Mouse (Mus musculus) leukemia stem cell, adult 10-12 weeks (primary cell): ENCODE results near the gene Polr2a. TPM values are rescaled to one million over a fixed set of nuclear protein-coding genes. Genes with fewer than 3 reads are reported as not detected.

Experiments used
- polyA plus RNA-seq: library from polyadenylated mRNA; stranded (reverse); fragments of >175 nt; gene quantifications from 2 replicates; pipeline ENCODE4 v1.2.3, GENCODE M21; 2012; ENCODE audit warnings: low replicate concordance

The Polr2a gene
- polyA plus RNA-seq, result 92.9 and 194 TPM in 2 replicates

GRCm38 (mm10) chr11:69758478-69758970 is at the start of gene Polr2a:
Polr2a (minus strand) TSS chr11:69758637.

DNA sequence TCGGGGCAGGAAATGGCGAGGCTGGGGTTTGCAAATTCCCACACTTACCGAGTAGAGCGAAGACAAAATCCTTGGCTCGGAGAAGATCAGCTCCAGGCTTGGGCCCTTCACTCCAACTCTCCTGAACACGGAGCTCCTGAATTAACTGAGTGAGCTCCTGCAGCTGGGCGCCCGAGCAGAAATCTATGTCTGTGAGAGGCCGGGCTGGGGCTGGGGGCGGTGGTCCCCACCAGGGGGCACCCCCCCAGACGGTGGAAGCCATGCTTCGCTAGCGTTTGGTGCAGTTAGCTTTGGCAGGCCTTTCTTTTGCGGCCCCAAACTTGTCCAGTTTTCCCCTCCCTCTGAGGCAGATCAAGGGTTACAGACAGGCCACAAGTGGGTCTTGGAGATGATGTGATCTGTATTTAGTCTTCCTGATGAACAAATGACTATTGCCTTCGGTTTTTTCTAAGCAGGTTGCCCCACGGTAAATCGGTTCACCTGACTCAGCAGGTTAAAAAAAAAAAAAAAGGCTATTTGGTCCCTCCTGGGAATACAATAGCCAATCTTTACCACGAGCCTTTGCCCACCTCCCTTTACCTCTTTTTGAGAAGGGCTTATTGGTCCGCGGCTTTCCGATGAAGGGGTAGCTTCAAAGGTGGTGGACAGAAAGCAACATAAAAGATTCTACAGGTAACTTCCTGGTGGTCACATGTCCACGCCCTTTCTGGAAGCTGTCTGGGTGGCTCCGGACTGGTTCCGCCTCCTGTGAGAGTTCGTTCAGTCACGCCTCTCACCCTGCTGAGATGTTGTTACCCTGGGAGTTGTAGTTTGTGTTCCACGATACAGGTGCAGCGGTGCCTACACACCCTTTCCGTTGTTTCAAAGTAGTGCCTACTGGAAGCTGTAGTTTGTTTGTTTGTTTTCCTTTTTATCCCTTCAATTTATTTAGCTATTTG is 46.8 kb upstream of the Polr2a start, which contains the start of gene Tmem102:
Tmem102 (minus strand) TSS at position 653 of the 938 bp plus-strand sequence.

GRCm38 (mm10) chr11:69801379-69801977 is 43.0 kb upstream of the Polr2a start, which contains the start of gene Fgf11:
Fgf11 (minus strand) TSS chr11:69801857.

DNA sequence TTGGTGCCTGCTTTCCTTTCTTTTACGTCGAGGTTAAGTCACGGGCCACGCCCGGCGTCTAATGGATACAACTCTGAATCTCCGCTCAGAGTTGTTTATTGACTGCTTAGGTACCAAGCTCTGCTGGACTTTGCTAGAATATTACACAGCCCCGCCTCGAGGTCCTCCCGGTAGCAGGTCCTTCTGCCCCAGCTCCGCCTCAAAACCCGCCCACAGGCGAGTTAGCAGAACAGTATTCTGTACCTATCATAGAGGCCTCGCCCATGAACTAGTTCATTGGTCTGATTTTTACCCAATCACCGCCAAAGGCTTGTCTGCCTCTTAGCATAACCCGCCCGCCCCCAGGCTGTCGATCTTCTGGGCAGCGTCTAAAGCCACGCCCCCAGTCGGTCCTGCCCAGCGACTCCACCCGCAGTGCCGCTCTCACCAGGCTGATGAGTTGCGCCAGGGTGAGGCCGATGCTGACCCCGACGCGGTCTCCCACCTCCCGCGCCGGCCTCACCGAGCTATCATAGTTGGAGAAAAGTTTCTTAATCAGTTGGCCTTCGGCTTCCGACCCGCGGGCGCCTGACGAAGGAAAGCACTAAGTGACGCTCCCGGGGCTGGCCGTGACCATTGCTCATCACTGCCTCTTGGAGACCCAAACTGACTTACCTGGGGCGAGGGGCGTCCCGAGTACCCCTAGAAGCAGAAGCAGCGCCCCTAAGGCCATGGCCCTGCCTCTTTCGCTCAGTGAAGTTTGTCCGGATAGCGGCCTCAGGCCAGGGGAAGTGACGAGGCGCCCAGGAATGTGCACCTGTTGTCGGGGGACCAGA is 36.9 kb upstream of the Polr2a start, which contains the start of gene Chrnb1:
Chrnb1 (minus strand) TSS at position 776 of the 815 bp plus-strand sequence.

DNA sequence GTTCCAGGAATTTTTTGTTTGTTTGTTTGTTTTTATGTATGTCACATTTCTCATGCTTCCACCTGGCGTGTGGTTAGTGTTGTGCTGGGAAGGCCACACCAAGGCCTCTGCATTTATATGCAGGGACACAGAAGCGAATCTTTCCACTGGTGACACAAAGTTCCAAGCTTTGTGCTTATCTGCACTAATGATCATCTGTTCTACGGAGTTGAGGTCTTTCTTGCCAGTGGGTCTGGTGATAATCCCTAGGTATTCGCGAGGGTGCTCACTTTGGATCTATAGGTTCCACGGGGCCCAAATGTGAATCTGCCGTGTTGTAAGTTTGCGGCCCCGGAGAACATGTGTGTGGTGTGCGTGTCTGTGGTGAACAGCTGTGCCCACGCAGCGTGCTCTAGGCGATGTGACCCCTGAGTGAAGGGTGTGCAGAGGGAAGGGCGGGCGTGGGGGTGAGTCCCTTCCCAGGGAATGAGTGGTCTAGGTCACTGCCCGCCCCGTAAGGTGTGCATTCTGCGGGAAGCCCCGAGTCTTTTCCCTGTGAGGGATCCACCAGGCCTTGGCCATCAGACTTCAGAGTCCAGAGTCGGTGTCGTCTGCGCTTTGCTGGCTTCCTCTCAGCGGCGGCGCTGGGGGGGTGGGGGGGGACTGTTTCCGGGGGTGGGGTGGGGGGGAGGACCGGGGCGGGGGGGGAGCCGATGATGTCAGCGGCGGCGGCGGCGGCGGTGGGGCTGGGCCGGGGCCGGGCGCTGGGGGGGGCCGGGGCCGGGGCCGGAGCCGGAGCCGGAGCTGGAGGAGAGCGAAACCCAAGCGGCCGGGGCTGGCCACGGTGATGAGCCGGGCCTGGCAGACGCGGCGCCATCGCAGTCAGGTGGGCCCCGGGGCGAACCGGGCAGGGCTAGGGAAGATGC is 7.0 kb upstream of the Polr2a start, which contains the start of gene Zbtb4:
Zbtb4 (plus strand) TSS at position 692 of the 905 bp plus-strand sequence.

GRCm38 (mm10) chr11:69761868-69762267 is 3.4 kb upstream of the Polr2a start, which contains the start of gene Slc35g3:
Slc35g3 (minus strand) TSS chr11:69761968.

GRCm38 (mm10) chr11:69695361-69696181 is 62.9 kb downstream of the Polr2a start, which contains the start of the genes Tnfsf12 and Tnfsfm13:
Tnfsf12 (minus strand) TSS chr11:69695849.
Tnfsfm13 (minus strand) TSS chr11:69696098.

DNA sequence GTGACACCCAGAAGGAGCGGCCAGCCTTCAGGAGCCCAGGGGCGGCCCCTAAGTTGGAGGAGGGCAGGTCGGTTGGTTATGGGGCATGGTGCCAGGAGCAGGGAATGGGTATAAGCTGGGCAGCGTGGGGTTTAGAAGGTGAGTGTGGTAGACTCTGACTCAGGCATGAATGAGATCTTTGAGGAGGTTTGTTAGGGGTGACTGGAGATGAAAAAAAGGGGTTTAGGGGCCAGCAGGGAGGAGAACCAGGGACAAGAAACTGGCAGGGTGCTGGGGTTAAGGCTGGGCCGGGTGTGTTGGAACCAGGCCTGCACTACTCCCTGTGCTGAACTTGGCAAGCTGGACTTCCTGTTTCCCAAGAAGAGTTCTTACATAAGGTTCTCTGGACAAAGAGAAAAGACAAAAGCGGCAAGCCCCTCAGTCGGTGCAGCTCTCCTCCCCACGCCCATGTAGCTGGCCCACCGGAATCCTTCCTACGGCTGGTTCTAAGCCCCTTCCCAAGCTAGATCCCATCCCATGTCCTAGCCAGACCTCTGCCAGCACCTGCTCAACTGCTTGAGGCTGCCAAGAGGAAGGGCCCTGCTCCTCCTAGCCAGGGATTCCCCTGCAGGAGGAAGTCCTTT is 72.8 kb downstream of the Polr2a start, which contains the start of gene Tnfsf13:
Tnfsf13 (minus strand) TSS at position 259 of the 623 bp plus-strand sequence.

Other genes starting within 250 kb of the Polr2a start
- gene Dnah2, start 209.5 kb downstream of the Polr2a start, polyA plus RNA-seq, result 0.02 and 0.19 TPM in 2 replicates
- gene Efnb3, start 198.4 kb downstream of the Polr2a start, polyA plus RNA-seq, result 1.6 and 2.7 TPM in 2 replicates
- gene Wrap53, start 178.4 kb downstream of the Polr2a start, polyA plus RNA-seq, result 6.9 and 45.7 TPM in 2 replicates
- 119 and 129 TPM in 2 replicates for gene Trp53, start 178.3 kb downstream of the Polr2a start, polyA plus RNA-seq
- 171 and 259 TPM in 2 replicates for gene Atp1b2, start 152.7 kb downstream of the Polr2a start, polyA plus RNA-seq
- gene Shbg, start 140.7 kb downstream of the Polr2a start, polyA plus RNA-seq, result not detected in 2 replicates
- not detected in 2 replicates for gene Sat2, start 136.6 kb downstream of the Polr2a start, polyA plus RNA-seq
- 91.8 and 97.5 TPM in 2 replicates for gene Fxr2, start 125.6 kb downstream of the Polr2a start, polyA plus RNA-seq
- 0.44 TPM in 1 of 2 replicates, not detected in the other for gene Sox15, start 103.3 kb downstream of the Polr2a start, polyA plus RNA-seq
- gene Mpdu1, start 96.0 kb downstream of the Polr2a start, polyA plus RNA-seq, result 24.1 and 29.9 TPM in 2 replicates
- 26.6 and 82.4 TPM in 2 replicates for gene Cd68, start 92.5 kb downstream of the Polr2a start, polyA plus RNA-seq
- 226 and 408 TPM in 2 replicates for gene Eif4a1, start 86.2 kb downstream of the Polr2a start, polyA plus RNA-seq
- 128 and 137 TPM in 2 replicates for gene Senp3, start 76.6 kb downstream of the Polr2a start, polyA plus RNA-seq
- gene Tnfsf13, start 72.9 kb downstream of the Polr2a start, polyA plus RNA-seq, result 2.3 and 5.0 TPM in 2 replicates
- gene Tnfsf12, start 62.8 kb downstream of the Polr2a start, polyA plus RNA-seq, result 9.0 and 9.7 TPM in 2 replicates
- 6.6 and 8.1 TPM in 2 replicates for gene Tnfsfm13, start 62.5 kb downstream of the Polr2a start, polyA plus RNA-seq
- gene Slc35g3, start 3.3 kb upstream of the Polr2a start, polyA plus RNA-seq, result not detected in 2 replicates
- 38.9 and 47.4 TPM in 2 replicates for gene Zbtb4, start 7.3 kb upstream of the Polr2a start, polyA plus RNA-seq
- gene Chrnb1, start 37.3 kb upstream of the Polr2a start, polyA plus RNA-seq, result 0.18 and 0.20 TPM in 2 replicates
- 0.07 and 0.47 TPM in 2 replicates for gene Fgf11, start 43.2 kb upstream of the Polr2a start, polyA plus RNA-seq
- not detected in 2 replicates for gene Tmem102, start 47.0 kb upstream of the Polr2a start, polyA plus RNA-seq
- gene Gm39566, start 56.7 kb upstream of the Polr2a start, polyA plus RNA-seq, result 0.07 TPM in 1 of 2 replicates, not detected in the other
- gene Spem2, start 59.8 kb upstream of the Polr2a start, polyA plus RNA-seq, result not detected in 2 replicates
- gene Spem1, start 63.5 kb upstream of the Polr2a start, polyA plus RNA-seq, result not detected in 2 replicates
- gene Nlgn2, start 79.1 kb upstream of the Polr2a start, polyA plus RNA-seq, result 3.7 and 5.0 TPM in 2 replicates
- gene Tmem256, start 79.9 kb upstream of the Polr2a start, polyA plus RNA-seq, result 531 and 1,176 TPM in 2 replicates
- 64.9 and 78.2 TPM in 2 replicates for gene Plscr3, start 87.7 kb upstream of the Polr2a start, polyA plus RNA-seq
- 2.0 and 2.3 TPM in 2 replicates for gene Tnk1, start 100.1 kb upstream of the Polr2a start, polyA plus RNA-seq
- gene Tmem95, start 119.4 kb upstream of the Polr2a start, polyA plus RNA-seq, result not detected in 2 replicates
- 1.4 and 2.2 TPM in 2 replicates for gene Kctd11, start 122.8 kb upstream of the Polr2a start, polyA plus RNA-seq
- gene Acap1, start 136.9 kb upstream of the Polr2a start, polyA plus RNA-seq, result 28.9 and 53.7 TPM in 2 replicates
- 0.18 and 0.33 TPM in 2 replicates for gene 2810408A11Rik, start 142.3 kb upstream of the Polr2a start, polyA plus RNA-seq
- gene Neurl4, start 142.4 kb upstream of the Polr2a start, polyA plus RNA-seq, result 131 and 182 TPM in 2 replicates
- gene Gps2, start 155.3 kb upstream of the Polr2a start, polyA plus RNA-seq, result 157 and 339 TPM in 2 replicates
- 1,855 and 2,103 TPM in 2 replicates for gene Eif5a, start 163.3 kb upstream of the Polr2a start, polyA plus RNA-seq
- gene Ybx2, start 177.2 kb upstream of the Polr2a start, polyA plus RNA-seq, result 0.99 TPM in 1 of 2 replicates, not detected in the other
- 2.4 and 14.7 TPM in 2 replicates for gene Slc2a4, start 189.6 kb upstream of the Polr2a start, polyA plus RNA-seq
- 0.62 TPM in 1 of 2 replicates, not detected in the other for gene Cldn7, start 206.1 kb upstream of the Polr2a start, polyA plus RNA-seq
- 151 and 407 TPM in 2 replicates for gene Ctdnep1, start 222.5 kb upstream of the Polr2a start, polyA plus RNA-seq
- gene Elp5, start 223.9 kb upstream of the Polr2a start, polyA plus RNA-seq, result 7.0 and 11.8 TPM in 2 replicates
- gene Gabarap, start 232.5 kb upstream of the Polr2a start, polyA plus RNA-seq, result 126 and 157 TPM in 2 replicates
- gene Phf23, start 237.1 kb upstream of the Polr2a start, polyA plus RNA-seq, result 43.8 and 51.3 TPM in 2 replicates
- gene Dvl2, start 242.0 kb upstream of the Polr2a start, polyA plus RNA-seq, result 32.3 and 38.3 TPM in 2 replicates